Comparison of ENCODE assay signal across 8 mouse cellular contexts in genomic region chr13:12702111-12702803, GRCm38 (mm10).
DNase-seq lines count a peak whose midpoint lies in the region; ATAC-seq and TF ChIP-seq lines count a peak whose summit lies in the region.
"Not testable (repeated sequence)": the region's sequence is repeated elsewhere in the genome, so short reads cannot be mapped to it uniquely, and the experiment has no call there.

No protein-coding gene starts in this region.

- H3K9ac ChIP-seq in forebrain, embryonic 16.5 days (replicated peaks; ENCODE audit: low read depth, low read length); heart, embryonic 12.5 days; hindbrain, embryonic 15.5 days; midbrain, postnatal 0 days (replicated peaks; ENCODE audit: low read length, poor library complexity, severe bottlenecking); stomach, postnatal 0 days (ENCODE audit: low read length): not testable (repeated sequence)

- TF ChIP-seq CTCF in midbrain, postnatal 0 days (IDR thresholded peaks at IDR 0.05); stomach, postnatal 0 days (IDR thresholded peaks at IDR 0.05; ENCODE audit: low read depth): not testable (repeated sequence)

- H3K27ac ChIP-seq in forebrain, embryonic 16.5 days (ENCODE audit: low read length); heart, embryonic 12.5 days (ENCODE audit: poor library complexity, severe bottlenecking); hindbrain, embryonic 15.5 days (replicated peaks); midbrain, postnatal 0 days (ENCODE audit: low read depth, low read length); stomach, postnatal 0 days (replicated peaks): not testable (repeated sequence)

- H3K9me3 ChIP-seq in forebrain, embryonic 16.5 days (ENCODE audit: control insufficient read depth, low read length); heart, embryonic 12.5 days (replicated peaks); hindbrain, embryonic 15.5 days; midbrain, postnatal 0 days (ENCODE audit: low read length); stomach, postnatal 0 days (ENCODE audit: control insufficient read depth, low read length): not testable (repeated sequence)

- not testable (repeated sequence) for H3K4me1 ChIP-seq in forebrain, embryonic 16.5 days (replicated peaks; ENCODE audit: control insufficient read depth, insufficient read depth, low read length); heart, embryonic 12.5 days (replicated peaks); hindbrain, embryonic 15.5 days (replicated peaks); midbrain, postnatal 0 days (ENCODE audit: insufficient read depth, low read length); stomach, postnatal 0 days (replicated peaks; ENCODE audit: control insufficient read depth, insufficient read depth)

- not testable (repeated sequence) for H3K36me3 ChIP-seq in forebrain, embryonic 16.5 days (ENCODE audit: control insufficient read depth, insufficient read depth); heart, embryonic 12.5 days; hindbrain, embryonic 15.5 days; midbrain, postnatal 0 days (ENCODE audit: insufficient read depth, low read length); stomach, postnatal 0 days (ENCODE audit: control insufficient read depth, insufficient read depth, low read length)

- WGBS in forebrain, embryonic 16.5 days, result 0% methylated on average over 23 of the region's 46 CpGs
- under 1% methylated on average over 28 of the region's 46 CpGs for WGBS in heart, embryonic 12.5 days
- WGBS in hindbrain, embryonic 15.5 days, result 0% methylated on average over 26 of the region's 46 CpGs
- under 1% methylated on average over 20 of the region's 46 CpGs for WGBS in midbrain, postnatal 0 days
- under 1% methylated on average over 23 of the region's 46 CpGs for WGBS in stomach, postnatal 0 days

- ATAC-seq in forebrain, embryonic 16.5 days, result peak; percentile 85
- peak; percentile 82 for ATAC-seq in heart, embryonic 12.5 days (ENCODE audit: insufficient number of reproducible peaks, low FRiP score)
- ATAC-seq in hindbrain, embryonic 15.5 days (ENCODE audit: low FRiP score, low read depth), result peak; percentile 65
- peak; percentile 47; the same call in 1 of the 2 replicates for ATAC-seq in midbrain, postnatal 0 days (ENCODE audit: low FRiP score)
- ATAC-seq in stomach, postnatal 0 days (ENCODE audit: low FRiP score, low TSS enrichment), result peak; percentile 75; the same call in 1 of the 2 replicates

- H3K27me3 ChIP-seq in forebrain, embryonic 16.5 days (replicated peaks; ENCODE audit: control insufficient read depth, insufficient read depth, low read length); heart, embryonic 12.5 days (replicated peaks); hindbrain, embryonic 15.5 days; midbrain, postnatal 0 days (ENCODE audit: insufficient read depth, low read length); stomach, postnatal 0 days (ENCODE audit: control insufficient read depth, insufficient read depth, low read length): not testable (repeated sequence)

- peak; percentile 21 for DNase-seq in adrenal gland, postnatal 14 days
- DNase-seq in kidney, postnatal 25 days, result peak; percentile 27 to 62
- peak; percentile 17 to 24 for DNase-seq in lung, adult 18-20 months
- not testable (repeated sequence) for DNase-seq in midbrain, postnatal 0 days (ENCODE audit: low spot score); stomach, postnatal 0 days (ENCODE audit: low spot score)

- H3K4me3 ChIP-seq in forebrain, embryonic 16.5 days (replicated peaks; ENCODE audit: low read length), result peak overlapping the region; percentile 22
- H3K4me3 ChIP-seq in heart, embryonic 12.5 days, result peak overlapping the region; percentile 43
- H3K4me3 ChIP-seq in hindbrain, embryonic 15.5 days, result peak overlapping the region; percentile 25
- not testable (repeated sequence) for H3K4me3 ChIP-seq in midbrain, postnatal 0 days (ENCODE audit: low read depth, low read length)
- peak overlapping the region; percentile 19; the same call in 1 of the 2 replicates for H3K4me3 ChIP-seq in stomach, postnatal 0 days (ENCODE audit: low read depth, low read length)

- peak overlapping the region; percentile 34 for H3K4me2 ChIP-seq in forebrain, embryonic 16.5 days (ENCODE audit: low read length)
- H3K4me2 ChIP-seq in heart, embryonic 12.5 days, result peak overlapping the region; percentile 59
- H3K4me2 ChIP-seq in hindbrain, embryonic 15.5 days, result peak overlapping the region; percentile 47
- not testable (repeated sequence) for H3K4me2 ChIP-seq in midbrain, postnatal 0 days (ENCODE audit: low read depth, low read length, poor library complexity, severe bottlenecking)
- H3K4me2 ChIP-seq in stomach, postnatal 0 days (replicated peaks; ENCODE audit: low read depth), result 0 out of 2 replicates have a peak overlapping the region, but pooled peaks have one; percentile 23

- TF ChIP-seq EP300 in stomach, postnatal 0 days (optimal IDR thresholded peaks at IDR 0.05), result not testable (repeated sequence)
